Mouse (Mus musculus) neural tube, embryonic 11.5 days (tissue): ENCODE results near the gene Mbl2. TPM values are rescaled to one million over a fixed set of nuclear protein-coding genes. Genes with fewer than 3 reads are reported as not detected.

Source experiments
- ATAC-seq: fragments of 200-750 bp; cut with Nextera tagmentation; 2 replicates; pipeline ENCODE4 v1.8.0; 2017; ENCODE audit warnings: moderate number of reproducible peaks, mild to moderate bottlenecking, moderate TSS enrichment, moderate library complexity; ENCODE audit not compliant: insufficient read depth, low FRiP score, low TSS enrichment
- DNase-seq: peaks from one replicate; pipeline ENCODE4 v3.0.0-alpha.2; 2015; ENCODE audit warnings: low spot score
- H3K27ac ChIP-seq: fragments of 300-500 bp; sonication (generic); 2 replicates; pipeline ENCODE4 v1.5.1; 2014; ENCODE audit warnings: low read depth, mild to moderate bottlenecking, low read length
- H3K27me3 ChIP-seq: fragments of 300-500 bp; sonication (generic); 2 replicates; pipeline ENCODE4 v1.6.1; 2014; ENCODE audit warnings: mild to moderate bottlenecking, low read length, mixed read lengths; ENCODE audit not compliant: control insufficient read depth, insufficient read depth
- H3K36me3 ChIP-seq: fragments of 300-500 bp; sonication (generic); 2 replicates; pipeline ENCODE4 v1.6.1; 2014; ENCODE audit warnings: mild to moderate bottlenecking, low read length, moderate library complexity, mixed read lengths; ENCODE audit not compliant: control insufficient read depth, insufficient read depth
- H3K4me1 ChIP-seq: fragments of 300-500 bp; sonication (generic); 2 replicates; pipeline ENCODE4 v1.6.1; 2014; ENCODE audit warnings: low read length, mixed read lengths; ENCODE audit not compliant: control insufficient read depth, insufficient read depth
- H3K4me2 ChIP-seq: fragments of 300-500 bp; sonication (generic); 2 replicates; pipeline ENCODE4 v1.6.1; 2014; ENCODE audit warnings: low read depth, mild to moderate bottlenecking, moderate library complexity
- H3K4me3 ChIP-seq: fragments of 300-500 bp; sonication (generic); 2 replicates; pipeline ENCODE4 v1.5.1; 2014; ENCODE audit warnings: low read depth, low read length
- H3K9ac ChIP-seq: fragments of 300-500 bp; sonication (generic); 2 replicates; pipeline ENCODE4 v1.6.1; 2014; ENCODE audit warnings: mild to moderate bottlenecking, low read length
- H3K9me3 ChIP-seq: fragments of 300-500 bp; sonication (generic); 2 replicates; pipeline ENCODE4 v1.6.1; 2016; ENCODE audit warnings: low read length; ENCODE audit not compliant: control insufficient read depth
- WGBS: fragments of 180-500 bp; shearing (Covaris S2); extraction: QIAGEN DNeasy Blood & Tissue Kit; methylation state at CpG from one replicate; pipeline ENCODE4 v1.1.7; 2014; 5-methylcytosine and 5-hydroxymethylcytosine counted together
- microRNA-seq: library from miRNA; unstranded; fragments of <30 nt; microRNA quantifications from one replicate; pipeline ENCODE4, GENCODE M21; 2016
- polyA plus RNA-seq: library from polyadenylated mRNA; unstranded; fragments of >200 nt; fragmentation: Nextera tagmentation; extraction: Ambion mirVana; gene quantifications from 2 replicates; pipeline ENCODE4 v1.2.1, GENCODE M21; 2014

Gene Mbl2
- polyA plus RNA-seq, 1 experiment from 2014 or later, result not detected

- Histone ChIP-seq H3K36me3 (no peaks in the 10 kb centered on the region), H3K4me2 (no peak overlapping the region), H3K9ac (no peak overlapping the region), H3K27ac (no peak overlapping the region), H3K27me3 (0 out of 2 replicates have a peak, but pooled peaks cover 2% of the 10 kb centered on the region), H3K9me3 (no peaks in the 10 kb centered on the region), H3K4me3 (no peak overlapping the region), H3K4me1 (no peaks in the 10 kb centered on the region)
- DNase-seq, result no peak
- no peak for ATAC-seq
- 64% methylated on average over 2 of the region's 2 CpGs for WGBS
These were observed 19.5 kb downstream of the Mbl2 start for GRCm38 (mm10) chr19:30252253-30252652.

- DNase-seq, result no peak
- WGBS, result 39% methylated on average over 6 of the region's 6 CpGs
These were observed 23.6 kb downstream of the Mbl2 start for GRCm38 (mm10) chr19:30256339-30256738.

GRCm38 (mm10) chr19:30281125-30281524 lies 48.4 kb downstream of the Mbl2 start:
- no peaks in the 10 kb centered on the region for H3K27me3 ChIP-seq
- no peaks in the 10 kb centered on the region for H3K36me3 ChIP-seq
- no peak overlapping the region for H3K9ac ChIP-seq
- H3K4me1 ChIP-seq, result no peaks in the 10 kb centered on the region
- DNase-seq (no peak), ATAC-seq (no peak)
- no peak overlapping the region for H3K27ac ChIP-seq
- WGBS, result 70% methylated on average over 5 of the region's 5 CpGs
- no peak overlapping the region for H3K4me3 ChIP-seq
- H3K9me3 ChIP-seq, result no peaks in the 10 kb centered on the region
- H3K4me2 ChIP-seq, result no peak overlapping the region

More at GRCm38 (mm10) chr19:30256339-30256738, 23.6 kb downstream of the Mbl2 start:
- no peak overlapping the region for H3K4me3 ChIP-seq
- no peak overlapping the region for H3K4me2 ChIP-seq
- H3K36me3 ChIP-seq, result no peaks in the 10 kb centered on the region
- H3K9ac ChIP-seq, result no peak overlapping the region
- no peaks in the 10 kb centered on the region for H3K9me3 ChIP-seq
- no peak overlapping the region for H3K27ac ChIP-seq
- ATAC-seq, result no peak
- no peaks in the 10 kb centered on the region for H3K27me3 ChIP-seq
- H3K4me1 ChIP-seq, result no peaks in the 10 kb centered on the region

GRCm38 (mm10) chr19:30287899-30288490 lies 55.3 kb downstream of the Mbl2 start:
- Histone ChIP-seq H3K36me3 (no peaks in the 10 kb centered on the region), H3K9me3 (no peaks in the 10 kb centered on the region), H3K9ac (no peak overlapping the region), H3K4me3 (no peak overlapping the region), H3K27me3 (no peaks in the 10 kb centered on the region), H3K27ac (no peak overlapping the region), H3K4me1 (no peaks in the 10 kb centered on the region), H3K4me2 (no peak overlapping the region)
- no peak for ATAC-seq
- 89% methylated on average over 6 of the region's 6 CpGs for WGBS
- DNase-seq, result no peak

Small RNA genes lying within 50 kb of the gene (microRNA-seq; reads per million reads assigned to microRNA genes)
- gene Gm24108, result not detected

Other genes with a start within 250 kb of the Mbl2 start
- gene Trpd52l3, start 229.2 kb upstream of the Mbl2 start, polyA plus RNA-seq, result not detected in 2 replicates
- gene Uhrf2, start 202.4 kb upstream of the Mbl2 start, polyA plus RNA-seq, result 79.1 and 82.8 TPM in 2 replicates
- gene Gldc, start 57.5 kb upstream of the Mbl2 start, polyA plus RNA-seq, result 19.6 and 22.2 TPM in 2 replicates